Mouse (Mus musculus) stomach, embryonic 14.5 days (tissue): ENCODE measurements around the gene a. TPM values are rescaled to one million over a fixed set of nuclear protein-coding genes. Genes with fewer than 3 reads are reported as not detected.

ENCODE experiments used
- ATAC-seq: fragments of 200-750 bp; cut with Nextera tagmentation; 2 replicates; pipeline ENCODE4 v1.8.0; 2017; ENCODE audit warnings: low read depth, moderate TSS enrichment; ENCODE audit not compliant: insufficient number of reproducible peaks, insufficient read depth, low FRiP score
- H3K27ac ChIP-seq: fragments of 300-500 bp; sonication (generic); 2 replicates; pipeline ENCODE4 v1.5.1; 2014; ENCODE audit warnings: mild to moderate bottlenecking, low read length, moderate library complexity, mixed read lengths
- H3K27me3 ChIP-seq: fragments of 300-500 bp; sonication (generic); 2 replicates; pipeline ENCODE4 v1.6.1; 2014; ENCODE audit warnings: low read length, control low read depth, mixed read lengths; ENCODE audit not compliant: control insufficient read depth, insufficient read depth
- H3K36me3 ChIP-seq: fragments of 300-500 bp; sonication (generic); 2 replicates; pipeline ENCODE4 v1.6.1; 2014; ENCODE audit warnings: mild to moderate bottlenecking, control low read depth, low read length, moderate library complexity, mixed read lengths; ENCODE audit not compliant: control insufficient read depth, insufficient read depth
- H3K4me1 ChIP-seq: fragments of 300-500 bp; sonication (generic); 2 replicates; pipeline ENCODE4 v1.6.1; 2014; ENCODE audit warnings: low read length, control low read depth, mixed read lengths; ENCODE audit not compliant: control insufficient read depth, insufficient read depth
- H3K4me2 ChIP-seq: fragments of 300-500 bp; sonication (generic); replicated peaks from 2 replicates; pipeline ENCODE4 v1.6.1; 2014; ENCODE audit warnings: low read depth, low read length, control low read depth
- H3K4me3 ChIP-seq: fragments of 300-500 bp; sonication (generic); 2 replicates; pipeline ENCODE4 v1.5.1; 2014; ENCODE audit warnings: low read depth, low read length, control low read depth
- H3K9ac ChIP-seq: fragments of 300-500 bp; sonication (generic); replicated peaks from 2 replicates; pipeline ENCODE4 v1.6.1; 2014; ENCODE audit warnings: low read depth, mild to moderate bottlenecking, control low read depth, low read length, moderate library complexity, mixed read lengths
- H3K9me3 ChIP-seq: fragments of 300-500 bp; sonication (generic); 2 replicates; pipeline ENCODE4 v1.6.1; 2016; ENCODE audit warnings: low read depth, low read length, control low read depth; ENCODE audit not compliant: control insufficient read depth
- WGBS: fragments of 180-500 bp; shearing (Covaris S2); extraction: QIAGEN DNeasy Blood & Tissue Kit; methylation state at CpG from one replicate; pipeline ENCODE4 v1.1.7; 2014; 5-methylcytosine and 5-hydroxymethylcytosine counted together
- polyA plus RNA-seq: library from polyadenylated mRNA; unstranded; fragments of >200 nt; fragmentation: Nextera tagmentation; extraction: Ambion mirVana; gene quantifications from 2 replicates; pipeline ENCODE4 v1.2.1, GENCODE M21; 2014

Gene a
- polyA plus RNA-seq, 1 experiment from 2014 or later = not detected

- Histone ChIP-seq H3K36me3 (no peaks in the 10 kb centered on the region), H3K4me1 (0 out of 2 replicates have a peak, but pooled peaks cover 4% of the 10 kb centered on the region), H3K4me2 (no peak overlapping the region), H3K9me3 (no peaks in the 10 kb centered on the region), H3K9ac (no peak overlapping the region), H3K4me3 (no peak overlapping the region), H3K27ac (no peak overlapping the region), H3K27me3 (no peaks in the 10 kb centered on the region)
- ATAC-seq = no peak
- 46% methylated on average over 7 of the region's 7 CpGs for WGBS
Observed at GRCm38 (mm10) chr2:154925411-154926031, 134.3 kb downstream of the a start.

- no peak for ATAC-seq
- 80% methylated on average over 6 of the region's 6 CpGs for WGBS
Observed at GRCm38 (mm10) chr2:154926843-154927242, 135.6 kb downstream of the a start.

DNA sequence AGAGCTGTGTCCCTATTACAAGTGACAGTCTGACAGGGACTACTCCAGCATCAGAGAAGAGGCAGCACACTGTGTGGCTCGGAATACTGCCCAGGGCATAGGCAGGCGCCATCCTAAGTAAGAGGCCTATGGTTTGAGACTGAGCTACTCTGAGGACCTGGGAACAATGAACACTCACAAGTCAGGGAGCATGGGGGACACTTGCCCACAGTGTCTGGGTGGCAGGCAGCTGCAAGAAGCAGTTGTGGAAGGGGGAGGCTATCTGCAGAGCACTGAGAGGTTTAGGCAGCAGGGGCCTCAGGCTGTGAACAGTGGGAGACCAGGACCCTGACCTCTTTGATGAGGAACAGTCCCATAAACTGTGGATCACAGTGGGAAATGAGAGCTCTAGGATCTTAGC lies 137.1 kb downstream of the a start:
- H3K9ac ChIP-seq = no peak overlapping the region
- H3K36me3 ChIP-seq = no peaks in the 10 kb centered on the region
- H3K4me2 ChIP-seq = no peak overlapping the region
- 0 out of 2 replicates have a peak, but pooled peaks cover 4% of the 10 kb centered on the region for H3K4me1 ChIP-seq
- H3K9me3 ChIP-seq = no peaks in the 10 kb centered on the region
- WGBS = 68% methylated on average over 2 of the region's 2 CpGs
- no peak overlapping the region for H3K4me3 ChIP-seq
- ATAC-seq = no peak
- H3K27ac ChIP-seq = no peak overlapping the region
- H3K27me3 ChIP-seq = no peaks in the 10 kb centered on the region

More at GRCm38 (mm10) chr2:154926843-154927242, 135.6 kb downstream of the a start:
- Histone ChIP-seq H3K4me3 (no peak overlapping the region), H3K27me3 (no peaks in the 10 kb centered on the region), H3K27ac (no peak overlapping the region), H3K4me1 (0 out of 2 replicates have a peak, but pooled peaks cover 4% of the 10 kb centered on the region), H3K9me3 (no peaks in the 10 kb centered on the region), H3K9ac (no peak overlapping the region), H3K36me3 (no peaks in the 10 kb centered on the region), H3K4me2 (no peak overlapping the region)

GRCm38 (mm10) chr2:154933884-154934283 lies 142.7 kb downstream of the a start:
- H3K4me2 ChIP-seq = no peak overlapping the region
- no peaks in the 10 kb centered on the region for H3K27me3 ChIP-seq
- 63% methylated on average over 4 of the region's 4 CpGs for WGBS
- H3K9me3 ChIP-seq = no peaks in the 10 kb centered on the region
- no peak overlapping the region for H3K4me3 ChIP-seq
- H3K27ac ChIP-seq = no peak overlapping the region
- no peaks in the 10 kb centered on the region for H3K4me1 ChIP-seq
- no peak overlapping the region for H3K9ac ChIP-seq
- ATAC-seq = no peak
- H3K36me3 ChIP-seq = no peaks in the 10 kb centered on the region

DNA sequence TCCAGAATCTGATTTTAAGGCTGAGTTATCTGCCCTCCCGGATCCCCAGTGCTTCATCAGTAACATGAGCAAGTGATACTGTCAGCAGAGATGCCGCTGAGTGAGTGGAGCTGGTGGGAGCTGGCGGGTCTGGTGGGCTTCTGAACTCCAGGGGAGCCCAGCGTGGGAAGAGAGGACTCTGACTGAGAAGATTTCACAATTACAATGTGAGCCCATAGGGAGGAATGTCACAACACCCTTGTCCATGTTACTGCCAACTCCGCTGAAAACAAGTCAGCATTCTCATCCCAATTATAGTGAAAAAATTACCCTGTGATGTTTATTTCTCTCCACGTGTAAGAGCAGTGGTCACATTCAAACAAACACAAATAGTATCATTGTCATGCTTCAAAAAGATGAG lies 144.9 kb downstream of the a start:
- 74% methylated on average over 6 of the region's 6 CpGs for WGBS

GRCm38 (mm10) chr2:154936536-154937155 lies 145.4 kb downstream of the a start:
- no peaks in the 10 kb centered on the region for H3K4me1 ChIP-seq
- H3K9ac ChIP-seq = no peak overlapping the region
- WGBS = 73% methylated on average over 11 of the region's 11 CpGs
- no peak overlapping the region for H3K27ac ChIP-seq
- no peak for ATAC-seq
- H3K9me3 ChIP-seq = no peaks in the 10 kb centered on the region
- no peak overlapping the region for H3K4me3 ChIP-seq
- no peaks in the 10 kb centered on the region for H3K36me3 ChIP-seq
- H3K4me2 ChIP-seq = no peak overlapping the region
- no peaks in the 10 kb centered on the region for H3K27me3 ChIP-seq

More for the DNA sequence above, 144.9 kb downstream of the a start:
- Histone ChIP-seq H3K4me3 (no peak overlapping the region), H3K9ac (no peak overlapping the region), H3K9me3 (no peaks in the 10 kb centered on the region), H3K27me3 (no peaks in the 10 kb centered on the region), H3K4me2 (no peak overlapping the region), H3K27ac (no peak overlapping the region), H3K4me1 (no peaks in the 10 kb centered on the region), H3K36me3 (no peaks in the 10 kb centered on the region)
- ATAC-seq = no peak

GRCm38 (mm10) chr2:154937547-154938390 lies 146.6 kb downstream of the a start:
- no peak overlapping the region for H3K27ac ChIP-seq
- no peaks in the 10 kb centered on the region for H3K27me3 ChIP-seq
- no peak overlapping the region for H3K4me3 ChIP-seq
- H3K4me2 ChIP-seq = no peak overlapping the region
- 77% methylated on average over 8 of the region's 8 CpGs for WGBS
- H3K9ac ChIP-seq = no peak overlapping the region
- H3K9me3 ChIP-seq = no peaks in the 10 kb centered on the region
- H3K36me3 ChIP-seq = no peaks in the 10 kb centered on the region
- ATAC-seq = no peak
- no peaks in the 10 kb centered on the region for H3K4me1 ChIP-seq

DNA sequence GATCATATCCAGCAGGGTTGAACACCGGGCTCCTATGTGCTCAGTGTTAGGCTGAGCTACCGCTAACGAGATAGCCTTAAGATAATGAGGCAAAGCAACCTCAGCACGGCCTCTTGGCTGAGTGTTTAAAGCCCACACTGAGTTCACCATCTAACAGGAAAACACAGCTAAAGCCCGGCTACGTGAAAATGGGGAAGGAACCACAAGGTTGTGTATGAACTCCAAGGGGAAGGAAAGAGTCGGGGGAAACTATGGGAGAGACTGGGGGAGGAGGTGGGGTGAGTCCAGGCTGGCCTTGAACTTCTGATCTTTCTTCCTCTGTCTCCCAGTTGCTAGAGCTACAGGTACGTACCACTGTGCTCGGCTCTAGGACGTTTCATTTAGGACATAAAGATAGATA lies 150.8 kb downstream of the a start:
- Histone ChIP-seq H3K9me3 (no peaks in the 10 kb centered on the region), H3K27me3 (no peaks in the 10 kb centered on the region), H3K9ac (no peak overlapping the region), H3K27ac (no peak overlapping the region), H3K36me3 (no peaks in the 10 kb centered on the region), H3K4me3 (no peak overlapping the region), H3K4me1 (no peaks in the 10 kb centered on the region), H3K4me2 (no peak overlapping the region)
- no peak for ATAC-seq
- WGBS = 82% methylated on average over 10 of the region's 10 CpGs
